Mouse (Mus musculus) liver, embryonic 14.5 days (tissue): ENCODE measurements around the gene Larp7.

Experiments
- CTCF ChIP-seq: IDR thresholded peaks from 2 replicates; pipeline ENCODE4 v1.5.1; 2016; ENCODE audit warnings: antibody characterized with exemption, low read depth, control low read depth
- EP300 ChIP-seq: IDR thresholded peaks from 2 replicates; pipeline ENCODE4 v1.6.1; 2016; ENCODE audit warnings: antibody characterized with exemption, low read depth

- TF ChIP-seq EP300 (no peak), CTCF (no peak)
Measured at GRCm38 (mm10) chr3:127565129-127565528, 12.0 kb upstream of the Larp7 start.
